Mouse (Mus musculus): ENCODE data around the gene Rap1b. TPM values are rescaled to one million over a fixed set of nuclear protein-coding genes. Genes with fewer than 3 reads are reported as not detected.

Rap1b gene
- polyA plus RNA-seq, 1 experiment from 2014 or later = 163 TPM

DNA sequence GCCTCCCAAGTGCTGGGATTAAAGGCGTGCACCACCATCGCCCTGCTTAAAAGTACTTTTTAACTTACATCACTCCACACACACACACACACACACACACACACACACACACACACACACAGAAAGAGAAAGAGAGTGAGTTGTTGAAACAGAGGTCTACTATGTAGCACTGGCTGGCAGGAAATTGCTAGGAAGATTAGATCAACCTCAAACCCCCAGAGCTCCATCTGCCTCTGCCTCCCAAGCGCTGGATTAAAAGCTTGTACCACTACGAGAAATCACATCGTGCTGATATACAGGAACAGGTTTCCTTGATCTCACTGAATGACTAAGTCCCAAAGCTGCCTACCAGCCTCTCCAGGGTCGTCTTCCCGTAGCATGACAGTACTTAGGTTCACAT, 61.2 kb downstream of the Rap1b start:
- H3K27ac ChIP-seq (ENCODE audit: low read length) = no peak overlapping the region
- no peak overlapping the region for H3K4me2 ChIP-seq (ENCODE audit: low read depth, low read length)
- no peak for ATAC-seq
- H3K9me3 ChIP-seq (ENCODE audit: control insufficient read depth, low read length) = no peaks in the 10 kb centered on the region
- 94% methylated on average over 7 of the region's 7 CpGs for WGBS
- peaks cover 9% of the 10 kb centered on the region for H3K36me3 ChIP-seq (ENCODE audit: control insufficient read depth, insufficient read depth, low read length)
- no peak overlapping the region for H3K9ac ChIP-seq (ENCODE audit: low read depth, low read length)
- H3K4me1 ChIP-seq (ENCODE audit: control insufficient read depth, insufficient read depth, low read length) = no peaks in the 10 kb centered on the region
- H3K27me3 ChIP-seq (replicated peaks; ENCODE audit: control insufficient read depth, insufficient read depth, low read length) = no peaks in the 10 kb centered on the region
- H3K4me3 ChIP-seq (ENCODE audit: low read length) = no peak overlapping the region

DNA sequence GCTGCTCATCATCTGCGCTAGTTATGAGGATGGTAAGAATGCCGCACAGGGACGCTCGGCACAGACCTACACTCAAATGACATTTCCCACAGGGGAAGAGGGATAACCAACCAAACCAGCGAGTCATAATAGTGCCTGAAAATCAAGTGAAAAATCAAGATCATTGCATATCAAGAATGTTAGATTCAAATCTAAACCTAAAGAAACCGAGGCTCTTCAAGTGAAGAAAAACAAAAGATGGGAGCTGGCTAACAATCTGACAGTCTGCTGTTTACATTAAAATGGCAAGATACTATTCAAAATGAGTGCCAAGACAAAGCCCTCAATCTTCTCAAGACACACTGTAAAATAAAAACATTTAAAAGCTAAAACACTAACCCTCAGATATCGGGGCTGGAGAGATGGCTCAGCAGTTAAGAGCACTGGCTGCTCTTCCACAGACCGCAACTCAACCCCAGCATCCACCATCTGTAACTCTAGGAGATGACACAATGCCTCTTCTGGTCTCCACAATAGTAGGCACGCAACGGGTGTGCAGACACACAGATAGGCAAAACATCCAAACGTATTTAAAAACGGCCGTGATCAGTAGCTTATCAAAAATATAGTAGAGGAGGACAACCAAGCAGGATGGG, 61.9 kb downstream of the Rap1b start:
- Histone ChIP-seq H3K9ac (ENCODE audit: low read depth, low read length) (no peak overlapping the region), H3K27me3 (replicated peaks; ENCODE audit: control insufficient read depth, insufficient read depth, low read length) (no peaks in the 10 kb centered on the region), H3K4me3 (ENCODE audit: low read length) (no peak overlapping the region), H3K9me3 (ENCODE audit: control insufficient read depth, low read length) (no peaks in the 10 kb centered on the region), H3K4me2 (ENCODE audit: low read depth, low read length) (no peak overlapping the region), H3K36me3 (ENCODE audit: control insufficient read depth, insufficient read depth, low read length) (peaks cover 13% of the 10 kb centered on the region), H3K27ac (ENCODE audit: low read length) (no peak overlapping the region), H3K4me1 (ENCODE audit: control insufficient read depth, insufficient read depth, low read length) (no peaks in the 10 kb centered on the region)
- WGBS = 95% methylated on average over 13 of the region's 13 CpGs
- no peak for ATAC-seq

- ATAC-seq = no peak
- 86% methylated on average over 14 of the region's 14 CpGs for WGBS
- Histone ChIP-seq H3K9ac (ENCODE audit: low read depth, low read length) (no peak overlapping the region), H3K36me3 (ENCODE audit: control insufficient read depth, insufficient read depth, low read length) (peaks cover 20% of the 10 kb centered on the region), H3K4me1 (ENCODE audit: control insufficient read depth, insufficient read depth, low read length) (no peaks in the 10 kb centered on the region), H3K27me3 (replicated peaks; ENCODE audit: control insufficient read depth, insufficient read depth, low read length) (no peaks in the 10 kb centered on the region), H3K4me2 (ENCODE audit: low read depth, low read length) (no peak overlapping the region), H3K9me3 (ENCODE audit: control insufficient read depth, low read length) (no peaks in the 10 kb centered on the region), H3K4me3 (ENCODE audit: low read length) (no peak overlapping the region), H3K27ac (ENCODE audit: low read length) (no peak overlapping the region)
Observed at GRCm38 (mm10) chr10:117782491-117783260, 63.2 kb downstream of the Rap1b start.

DNA sequence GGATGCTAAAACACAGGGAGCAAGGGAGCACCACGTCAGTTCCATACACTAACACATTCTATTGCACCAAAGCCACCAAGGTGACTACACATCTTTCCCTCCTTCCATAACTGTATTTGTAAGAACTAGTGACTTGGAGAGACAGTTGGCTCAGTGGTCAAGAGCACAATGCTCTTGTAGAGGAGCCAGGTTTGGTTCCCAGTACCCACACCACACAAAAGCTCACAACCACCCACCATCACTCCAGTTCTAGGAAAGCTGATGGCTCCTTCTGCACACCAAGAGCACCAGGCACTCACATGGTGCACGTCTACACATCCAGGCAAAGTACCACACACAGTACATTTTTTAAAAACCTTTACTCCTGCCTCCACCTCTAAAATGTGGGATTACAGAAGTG, 63.8 kb downstream of the Rap1b start:
- no peak overlapping the region for H3K4me3 ChIP-seq (ENCODE audit: low read length)
- WGBS = 95% methylated on average over 2 of the region's 2 CpGs
- H3K9me3 ChIP-seq (ENCODE audit: control insufficient read depth, low read length) = no peaks in the 10 kb centered on the region
- H3K4me1 ChIP-seq (ENCODE audit: control insufficient read depth, insufficient read depth, low read length) = no peaks in the 10 kb centered on the region
- ATAC-seq = no peak
- H3K27me3 ChIP-seq (replicated peaks; ENCODE audit: control insufficient read depth, insufficient read depth, low read length) = no peaks in the 10 kb centered on the region
- H3K36me3 ChIP-seq (ENCODE audit: control insufficient read depth, insufficient read depth, low read length) = peaks cover 20% of the 10 kb centered on the region
- no peak overlapping the region for H3K4me2 ChIP-seq (ENCODE audit: low read depth, low read length)
- H3K9ac ChIP-seq (ENCODE audit: low read depth, low read length) = no peak overlapping the region
- no peak overlapping the region for H3K27ac ChIP-seq (ENCODE audit: low read length)

DNA sequence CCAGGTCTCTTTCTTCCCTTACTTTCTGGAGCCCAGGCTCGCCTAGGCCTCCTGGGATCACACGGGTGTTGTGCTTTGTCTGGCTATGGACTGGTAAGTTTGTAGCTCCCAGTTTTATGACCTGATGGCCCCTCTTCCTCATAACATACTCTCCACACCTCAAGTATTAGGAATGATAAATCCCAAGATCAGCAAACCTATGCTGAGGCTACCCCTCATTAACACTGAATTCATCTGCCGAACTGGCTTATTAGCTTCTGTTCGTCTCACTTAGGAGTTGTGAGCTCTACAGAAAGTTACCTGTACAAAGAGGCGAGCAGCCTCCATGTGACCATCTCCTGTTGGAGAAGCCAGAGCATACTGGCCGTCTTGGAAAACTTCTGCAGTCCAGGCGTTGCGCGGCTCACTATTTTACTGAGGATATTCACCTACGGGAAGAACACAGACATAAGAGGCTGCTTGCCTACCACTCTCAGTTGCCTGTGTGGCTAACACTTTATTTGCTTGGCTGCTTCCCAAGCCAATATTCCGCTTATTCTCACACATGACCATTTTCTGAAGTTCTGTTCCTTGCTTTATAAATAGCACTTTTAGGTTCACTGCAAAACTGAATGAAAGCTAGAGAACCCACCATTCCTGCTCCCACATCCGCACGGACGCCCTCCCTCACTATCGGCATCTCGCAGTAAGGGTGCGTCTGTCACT, 64.7 kb downstream of the Rap1b start:
- Histone ChIP-seq H3K36me3 (ENCODE audit: control insufficient read depth, insufficient read depth, low read length) (peaks cover 19% of the 10 kb centered on the region), H3K9me3 (ENCODE audit: control insufficient read depth, low read length) (no peaks in the 10 kb centered on the region), H3K4me3 (ENCODE audit: low read length) (no peak overlapping the region), H3K27ac (ENCODE audit: low read length) (no peak overlapping the region), H3K9ac (ENCODE audit: low read depth, low read length) (no peak overlapping the region), H3K27me3 (replicated peaks; ENCODE audit: control insufficient read depth, insufficient read depth, low read length) (no peaks in the 10 kb centered on the region), H3K4me2 (ENCODE audit: low read depth, low read length) (no peak overlapping the region), H3K4me1 (ENCODE audit: control insufficient read depth, insufficient read depth, low read length) (no peaks in the 10 kb centered on the region)
- no peak for ATAC-seq
- 92% methylated on average over 17 of the region's 17 CpGs for WGBS

GRCm38 (mm10) chr10:117780306-117780911, 65.4 kb downstream of the Rap1b start:
- no peaks in the 10 kb centered on the region for H3K9me3 ChIP-seq (ENCODE audit: control insufficient read depth, low read length)
- no peak overlapping the region for H3K4me2 ChIP-seq (ENCODE audit: low read depth, low read length)
- no peaks in the 10 kb centered on the region for H3K27me3 ChIP-seq (replicated peaks; ENCODE audit: control insufficient read depth, insufficient read depth, low read length)
- no peak overlapping the region for H3K4me3 ChIP-seq (ENCODE audit: low read length)
- H3K4me1 ChIP-seq (ENCODE audit: control insufficient read depth, insufficient read depth, low read length) = no peaks in the 10 kb centered on the region
- no peak overlapping the region for H3K27ac ChIP-seq (ENCODE audit: low read length)
- no peak overlapping the region for H3K9ac ChIP-seq (ENCODE audit: low read depth, low read length)
- 94% methylated on average over 6 of the region's 6 CpGs for WGBS
- no peak for ATAC-seq
- peaks cover 22% of the 10 kb centered on the region for H3K36me3 ChIP-seq (ENCODE audit: control insufficient read depth, insufficient read depth, low read length)

DNA sequence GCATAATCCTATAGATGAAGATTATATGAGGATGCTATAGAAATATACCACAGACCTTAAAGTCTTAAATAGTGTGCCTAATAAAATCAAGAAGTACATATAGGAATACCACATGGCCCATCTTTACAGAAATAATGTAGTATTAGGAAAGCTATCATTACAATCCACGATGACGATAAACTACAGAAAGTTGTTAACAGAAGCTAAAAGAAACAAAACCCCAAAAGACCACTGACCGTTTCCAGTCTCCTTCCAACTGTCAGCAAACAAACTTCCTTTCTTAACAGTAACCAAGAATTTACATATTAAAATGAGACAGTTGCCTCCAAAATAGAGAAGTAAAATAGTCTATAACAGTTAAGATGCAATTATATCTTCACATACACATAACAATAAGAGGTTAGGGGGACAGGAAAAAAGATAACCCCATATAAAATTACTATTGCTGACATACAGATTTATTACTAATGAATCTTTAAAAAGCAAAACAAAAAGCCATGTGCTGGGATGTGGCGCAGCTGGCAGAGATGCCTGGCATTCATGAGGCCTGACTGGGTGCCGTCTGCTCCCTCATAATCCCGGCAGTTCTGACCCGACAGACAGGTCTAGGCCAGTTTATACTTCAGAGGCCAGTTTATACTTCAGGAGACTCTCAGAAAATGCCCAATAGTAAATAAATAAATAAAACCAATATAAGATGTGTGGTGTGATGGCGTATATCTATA, 66.1 kb downstream of the Rap1b start:
- H3K36me3 ChIP-seq (ENCODE audit: control insufficient read depth, insufficient read depth, low read length) = peaks cover 22% of the 10 kb centered on the region
- ATAC-seq = no peak
- no peak overlapping the region for H3K27ac ChIP-seq (ENCODE audit: low read length)
- 88% methylated on average over 8 of the region's 8 CpGs for WGBS
- no peak overlapping the region for H3K4me3 ChIP-seq (ENCODE audit: low read length)
- H3K27me3 ChIP-seq (replicated peaks; ENCODE audit: control insufficient read depth, insufficient read depth, low read length) = no peaks in the 10 kb centered on the region
- no peak overlapping the region for H3K9ac ChIP-seq (ENCODE audit: low read depth, low read length)
- no peaks in the 10 kb centered on the region for H3K9me3 ChIP-seq (ENCODE audit: control insufficient read depth, low read length)
- H3K4me2 ChIP-seq (ENCODE audit: low read depth, low read length) = no peak overlapping the region
- no peaks in the 10 kb centered on the region for H3K4me1 ChIP-seq (ENCODE audit: control insufficient read depth, insufficient read depth, low read length)

GRCm38 (mm10) chr10:117778951-117779350, 66.9 kb downstream of the Rap1b start:
- 91% methylated on average over 4 of the region's 4 CpGs for WGBS
- no peak overlapping the region for H3K4me2 ChIP-seq (ENCODE audit: low read depth, low read length)
- no peaks in the 10 kb centered on the region for H3K9me3 ChIP-seq (ENCODE audit: control insufficient read depth, low read length)
- no peak overlapping the region for H3K4me3 ChIP-seq (ENCODE audit: low read length)
- no peak for ATAC-seq
- H3K27me3 ChIP-seq (replicated peaks; ENCODE audit: control insufficient read depth, insufficient read depth, low read length) = no peaks in the 10 kb centered on the region
- peaks cover 29% of the 10 kb centered on the region for H3K36me3 ChIP-seq (ENCODE audit: control insufficient read depth, insufficient read depth, low read length)
- no peak overlapping the region for H3K27ac ChIP-seq (ENCODE audit: low read length)
- no peak overlapping the region for H3K9ac ChIP-seq (ENCODE audit: low read depth, low read length)
- no peaks in the 10 kb centered on the region for H3K4me1 ChIP-seq (ENCODE audit: control insufficient read depth, insufficient read depth, low read length)
